Mouse (Mus musculus) limb, embryonic 12.5 days (tissue): ENCODE results near the gene Hint3. TPM values are rescaled to one million over a fixed set of nuclear protein-coding genes. Genes with fewer than 3 reads are reported as not detected.
A peak's percentile ranks its signal among the peaks of the same experiment; 100 is the strongest.
"Not testable (repeated sequence)": the region's sequence is repeated elsewhere in the genome, so short reads cannot be mapped to it uniquely, and the experiment has no call there.

Source experiments
- ATAC-seq: fragments of 200-750 bp; cut with Nextera tagmentation; 2 replicates; pipeline ENCODE4 v1.8.0; 2017; ENCODE audit warnings: low read depth, moderate TSS enrichment; ENCODE audit not compliant: insufficient number of reproducible peaks, insufficient read depth, low FRiP score, low TSS enrichment
- H3K27ac ChIP-seq: fragments of 300-500 bp; sonication (generic); 2 replicates; pipeline ENCODE4 v1.5.1; 2016; ENCODE audit warnings: mild to moderate bottlenecking, moderate library complexity
- H3K27me3 ChIP-seq: fragments of 300-500 bp; sonication (generic); 2 replicates; pipeline ENCODE4 v1.6.1; 2016; ENCODE audit warnings: mild to moderate bottlenecking, moderate library complexity
- H3K36me3 ChIP-seq: fragments of 300-500 bp; sonication (generic); 2 replicates; pipeline ENCODE4 v1.6.1; 2016; ENCODE audit warnings: mild to moderate bottlenecking, moderate library complexity
- H3K4me1 ChIP-seq: fragments of 300-500 bp; sonication (generic); replicated peaks from 2 replicates; pipeline ENCODE4 v1.6.1; 2016
- H3K4me2 ChIP-seq: fragments of 300-500 bp; sonication (generic); 2 replicates; pipeline ENCODE4 v1.6.1; 2016; ENCODE audit warnings: mild to moderate bottlenecking, moderate library complexity
- H3K4me3 ChIP-seq: fragments of 300-500 bp; sonication (generic); replicated peaks from 2 replicates; pipeline ENCODE4 v1.5.1; 2016; ENCODE audit warnings: mild to moderate bottlenecking
- H3K9ac ChIP-seq: fragments of 300-500 bp; sonication (generic); replicated peaks from 2 replicates; pipeline ENCODE4 v1.6.1; 2016; ENCODE audit warnings: mild to moderate bottlenecking, moderate library complexity
- H3K9me3 ChIP-seq: fragments of 300-500 bp; sonication (generic); 2 replicates; pipeline ENCODE4 v1.6.1; 2016; ENCODE audit warnings: mild to moderate bottlenecking, moderate library complexity
- WGBS: fragments of 180-500 bp; shearing (Covaris S2); methylation state at CpG from one replicate; pipeline ENCODE4 v1.1.7; 2016; 5-methylcytosine and 5-hydroxymethylcytosine counted together
- polyA plus RNA-seq: library from polyadenylated mRNA; unstranded; fragments of >200 nt; fragmentation: Nextera tagmentation; extraction: Ambion mirVana; gene quantifications from 2 replicates; pipeline ENCODE4 v1.2.1, GENCODE M21; 2016

The Hint3 gene
- polyA plus RNA-seq, 1 experiment from 2014 or later: 17.2 TPM

DNA sequence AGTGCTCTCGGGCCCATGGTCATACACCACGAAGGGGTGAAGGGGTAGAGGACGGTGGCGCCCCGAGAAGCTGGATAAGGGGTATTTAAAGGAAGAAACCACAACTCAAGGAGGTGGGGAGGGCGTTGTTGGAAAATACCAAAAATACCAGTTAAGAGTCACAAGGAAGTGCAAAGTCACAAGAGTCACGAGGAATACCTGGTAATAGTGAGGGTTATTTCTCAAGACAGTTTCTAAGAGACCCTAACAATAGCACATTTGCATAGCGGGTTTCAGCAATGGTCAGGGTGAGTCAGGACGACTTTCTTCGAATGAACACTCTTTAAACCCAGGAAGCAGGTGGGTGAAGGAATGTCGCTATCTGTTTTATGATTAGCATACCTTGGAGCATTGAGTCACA, 988 bp downstream of the Hint3 start:
- not testable (repeated sequence) for H3K36me3 ChIP-seq, H3K9ac ChIP-seq, H3K4me3 ChIP-seq, H3K27ac ChIP-seq, H3K4me1 ChIP-seq, ATAC-seq, H3K4me2 ChIP-seq, H3K9me3 ChIP-seq, H3K27me3 ChIP-seq
- 91% methylated on average over 11 of the region's 11 CpGs for WGBS

GRCm38 (mm10) chr10:30627548-30627947, 1.9 kb downstream of the Hint3 start:
- Histone ChIP-seq H3K27ac (no peak overlapping the region), H3K9ac (no peak overlapping the region), H3K9me3 (no peaks in the 10 kb centered on the region), H3K4me3 (no peak overlapping the region), H3K4me2 (no peak overlapping the region), H3K27me3 (no peaks in the 10 kb centered on the region), H3K36me3 (no peaks in the 10 kb centered on the region), H3K4me1 (no peaks in the 10 kb centered on the region)
- WGBS: 27% methylated on average over 1 of the region's 1 CpGs
- no peak for ATAC-seq

DNA sequence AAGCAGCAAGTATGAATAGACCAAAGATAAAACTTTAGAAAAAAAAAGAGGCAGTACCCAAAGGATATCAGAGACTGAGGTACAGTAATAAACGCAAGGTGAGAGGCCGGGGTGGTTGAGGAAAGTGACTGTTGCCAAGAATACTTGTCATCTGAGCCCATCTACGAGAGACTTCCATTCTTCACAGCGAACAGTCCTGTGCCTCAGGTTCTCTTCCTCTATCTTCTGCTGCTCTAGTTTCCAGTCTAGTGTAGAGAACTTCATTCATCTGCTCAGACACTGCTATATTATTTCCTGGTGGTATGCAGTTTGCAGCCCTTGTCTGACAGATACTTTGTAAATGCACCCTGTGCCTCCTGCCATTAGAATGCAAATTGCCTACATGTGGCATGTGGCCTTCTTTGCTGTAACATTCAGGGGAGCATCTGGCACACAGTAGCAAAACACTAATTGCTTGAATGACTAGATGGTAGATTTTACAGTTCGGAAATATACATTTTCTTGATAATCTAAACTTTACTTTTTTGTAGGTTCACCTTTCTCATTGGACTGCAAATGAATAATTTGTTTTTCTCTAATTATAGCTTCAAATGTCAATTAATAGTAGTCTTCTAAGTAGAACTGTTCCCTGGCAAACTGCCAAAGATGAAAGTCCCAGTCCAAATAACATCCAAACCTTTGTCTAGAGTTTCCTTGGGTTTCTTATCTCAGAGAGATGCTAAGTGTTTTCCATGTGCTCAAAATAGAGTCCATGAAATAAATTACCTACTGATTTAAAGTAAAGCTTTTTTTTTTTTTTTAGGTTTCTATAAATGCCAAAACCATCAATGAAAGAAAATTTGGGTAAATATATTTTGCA, 5.0 kb downstream of the Hint3 start:
- no peak for ATAC-seq
- WGBS: 67% methylated on average over 5 of the region's 5 CpGs
- Histone ChIP-seq H3K4me3 (no peak overlapping the region), H3K4me2 (no peak overlapping the region), H3K9me3 (no peaks in the 10 kb centered on the region), H3K4me1 (no peaks in the 10 kb centered on the region), H3K27me3 (0 out of 2 replicates have a peak, but pooled peaks cover 5% of the 10 kb centered on the region), H3K36me3 (no peaks in the 10 kb centered on the region), H3K27ac (no peak overlapping the region), H3K9ac (no peak overlapping the region)

DNA sequence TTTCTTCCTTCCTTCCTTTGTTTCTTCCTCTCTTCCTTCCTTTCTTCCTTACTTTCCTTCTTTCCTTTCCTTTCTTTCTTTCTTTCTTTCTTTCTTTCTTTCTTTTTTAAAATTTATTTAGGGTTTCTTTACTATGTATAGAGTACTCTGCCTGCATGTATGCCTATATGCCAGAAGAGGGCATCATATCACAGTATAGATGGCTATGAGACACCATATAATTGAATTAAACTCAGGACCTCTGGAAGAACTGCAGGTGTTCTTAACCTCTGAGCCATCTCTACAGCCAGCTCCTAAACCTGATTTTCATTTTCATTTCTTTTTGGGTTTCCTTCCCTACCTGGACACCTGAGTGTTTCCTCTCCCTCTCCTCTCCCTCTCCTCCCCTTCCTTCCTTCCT, 6.5 kb downstream of the Hint3 start:
- Histone ChIP-seq H3K27me3 (0 out of 2 replicates have a peak, but pooled peaks cover 5% of the 10 kb centered on the region), H3K36me3 (no peaks in the 10 kb centered on the region), H3K4me1 (no peaks in the 10 kb centered on the region), H3K4me2 (no peak overlapping the region), H3K27ac (no peak overlapping the region), H3K4me3 (no peak overlapping the region), H3K9ac (no peak overlapping the region), H3K9me3 (no peaks in the 10 kb centered on the region)
- ATAC-seq: no peak

DNA sequence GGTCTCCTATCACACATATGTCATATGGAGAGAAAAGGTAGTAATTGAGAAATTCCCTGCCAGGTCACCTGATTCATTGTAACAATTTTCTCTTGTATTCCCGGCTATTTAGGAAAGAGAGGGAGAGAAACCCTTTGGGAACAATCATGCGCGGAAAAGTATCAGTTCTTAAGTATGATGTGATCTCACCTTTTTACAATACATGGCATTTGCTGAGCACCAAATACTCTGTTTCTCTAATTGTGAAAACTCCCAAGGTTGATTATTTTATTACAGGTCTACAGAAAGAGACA, 10.6 kb downstream of the Hint3 start:
- no peak overlapping the region for H3K27ac ChIP-seq
- no peaks in the 10 kb centered on the region for H3K36me3 ChIP-seq
- 0 out of 2 replicates have a peak, but pooled peaks cover 5% of the 10 kb centered on the region for H3K27me3 ChIP-seq
- H3K4me2 ChIP-seq: peak overlapping the region; percentile 70
- no peak for ATAC-seq
- peak overlapping the region; percentile 60 for H3K4me3 ChIP-seq
- H3K9me3 ChIP-seq: no peaks in the 10 kb centered on the region
- 44% methylated on average over 3 of the region's 3 CpGs for WGBS
- no peak overlapping the region for H3K9ac ChIP-seq
- H3K4me1 ChIP-seq: peaks cover 3% of the 10 kb centered on the region; the same call in 1 of the 2 replicates

DNA sequence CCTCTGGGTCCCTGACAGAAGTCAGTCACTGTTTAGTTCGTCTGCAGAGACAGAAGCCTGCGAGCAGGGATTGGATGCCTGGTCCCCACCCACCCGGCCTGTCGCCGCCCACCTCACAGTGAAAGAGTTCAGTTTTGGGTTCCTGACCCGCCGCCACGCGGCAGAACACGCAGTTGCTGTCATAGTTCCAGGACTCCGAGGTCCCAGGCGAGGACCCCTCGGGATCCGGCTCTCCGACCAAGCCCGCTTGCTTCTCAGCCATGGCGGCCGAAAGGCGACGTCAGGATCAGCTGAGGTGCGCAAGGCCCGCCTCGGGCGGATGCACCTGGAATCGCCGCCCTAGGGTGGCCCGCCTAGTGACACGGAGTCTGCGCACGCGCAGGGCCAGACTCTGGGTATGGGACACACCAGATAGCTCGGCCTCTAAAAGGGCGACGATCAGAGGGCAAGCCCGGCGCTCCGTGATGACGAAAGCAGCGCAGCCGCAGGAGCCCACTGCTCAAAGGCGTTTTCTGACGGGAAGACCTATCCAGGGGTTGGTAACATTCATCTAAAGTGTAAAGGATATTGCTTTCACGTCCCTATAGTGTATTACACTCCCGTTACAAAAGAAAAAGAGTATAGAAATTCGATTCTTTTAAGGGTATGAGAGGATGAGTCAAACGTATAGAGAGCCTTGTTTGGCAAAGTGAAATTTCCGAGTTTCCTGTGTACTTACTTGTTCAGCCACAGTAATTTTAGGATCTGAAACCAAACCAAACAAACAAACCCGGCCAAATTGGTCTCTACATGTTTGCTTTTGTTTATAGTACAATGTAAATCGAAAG, 11.1 kb downstream of the Hint3 start:
- peak overlapping the region; percentile 71 for H3K9ac ChIP-seq
- peak; percentile 100 for ATAC-seq
- 0 out of 2 replicates have a peak, but pooled peaks cover 5% of the 10 kb centered on the region for H3K27me3 ChIP-seq
- no peaks in the 10 kb centered on the region for H3K36me3 ChIP-seq
- H3K9me3 ChIP-seq: no peaks in the 10 kb centered on the region
- H3K4me3 ChIP-seq: peak overlapping the region; percentile 60
- WGBS: 1% methylated on average over 49 of the region's 49 CpGs
- peak overlapping the region; percentile 96 for H3K27ac ChIP-seq
- peak overlapping the region; percentile 70 for H3K4me2 ChIP-seq
- peaks cover 3% of the 10 kb centered on the region; the same call in 1 of the 2 replicates for H3K4me1 ChIP-seq

DNA sequence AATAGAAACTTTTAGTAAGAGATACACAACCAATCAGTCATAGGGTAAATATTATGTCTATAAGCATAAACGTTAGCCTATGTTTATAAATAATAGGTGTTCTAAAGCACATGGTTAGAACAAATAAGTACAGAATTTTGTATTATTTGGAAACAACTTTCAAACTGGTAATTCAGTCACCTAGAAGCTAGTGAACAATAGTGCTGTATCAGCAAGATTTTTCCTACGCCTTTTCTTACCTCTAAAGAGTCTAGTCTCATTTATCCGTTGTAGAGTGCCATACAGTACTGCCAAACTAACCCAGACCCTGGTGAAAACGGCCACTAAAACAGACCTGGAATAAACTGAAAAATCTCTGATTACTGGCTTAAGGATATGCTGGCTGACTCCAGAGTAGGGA, 16.4 kb downstream of the Hint3 start:
- Histone ChIP-seq H3K9ac (no peak overlapping the region), H3K36me3 (peaks cover 4% of the 10 kb centered on the region; the same call in 1 of the 2 replicates), H3K27me3 (no peaks in the 10 kb centered on the region), H3K4me2 (no peak overlapping the region), H3K9me3 (no peaks in the 10 kb centered on the region), H3K4me3 (no peak overlapping the region), H3K27ac (no peak overlapping the region), H3K4me1 (peaks cover 3% of the 10 kb centered on the region; the same call in 1 of the 2 replicates)
- WGBS: 82% methylated on average over 4 of the region's 4 CpGs
- no peak for ATAC-seq

- no peak for ATAC-seq
- no peak overlapping the region for H3K4me3 ChIP-seq
- H3K27me3 ChIP-seq: no peaks in the 10 kb centered on the region
- H3K4me2 ChIP-seq: no peak overlapping the region
- H3K4me1 ChIP-seq: no peaks in the 10 kb centered on the region
- peaks cover 8% of the 10 kb centered on the region; the same call in 1 of the 2 replicates for H3K36me3 ChIP-seq
- no peak overlapping the region for H3K9ac ChIP-seq
- H3K9me3 ChIP-seq: no peaks in the 10 kb centered on the region
- H3K27ac ChIP-seq: no peak overlapping the region
These were observed 19.8 kb downstream of the Hint3 start for GRCm38 (mm10) chr10:30609614-30610013.

GRCm38 (mm10) chr10:30608109-30608508, 21.3 kb downstream of the Hint3 start:
- Histone ChIP-seq H3K9me3 (no peaks in the 10 kb centered on the region), H3K4me3 (no peak overlapping the region), H3K4me1 (no peaks in the 10 kb centered on the region), H3K27ac (no peak overlapping the region), H3K9ac (no peak overlapping the region), H3K27me3 (no peaks in the 10 kb centered on the region), H3K36me3 (peaks cover 8% of the 10 kb centered on the region; the same call in 1 of the 2 replicates), H3K4me2 (no peak overlapping the region)
- 77% methylated on average over 2 of the region's 2 CpGs for WGBS
- ATAC-seq: no peak

DNA sequence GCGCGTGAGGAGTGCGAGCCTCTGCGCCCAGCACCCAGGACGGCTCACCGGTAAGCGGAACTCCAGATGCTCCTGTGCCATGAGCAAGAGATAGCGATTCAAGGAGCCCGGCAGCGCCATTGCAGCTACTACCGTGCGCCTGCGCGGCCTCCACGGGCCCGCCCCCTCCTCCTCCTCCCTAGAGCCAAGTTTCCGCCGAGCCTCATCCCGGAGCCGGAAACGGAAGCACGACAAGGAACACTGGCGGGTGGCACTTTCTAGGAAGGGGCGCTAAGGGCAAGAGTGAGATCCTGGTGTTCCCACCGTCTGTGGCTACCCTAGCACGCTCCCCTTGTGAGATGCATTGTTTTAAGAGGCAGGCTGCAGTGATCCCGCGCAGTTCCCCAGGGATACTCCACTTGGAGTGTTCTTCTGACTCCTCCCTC, 28.9 kb downstream of the Hint3 start, which contains the start of gene Trmt11:
Gene Trmt11 (minus strand): TSS at position 208 of the 425 bp plus-strand sequence.
- Histone ChIP-seq H3K9ac (peak within 1 kb of the TSS; percentile 87), H3K27me3 (no peaks in the 10 kb centered on the region), H3K36me3 (peaks cover 15% of the 10 kb centered on the region), H3K4me3 (peak within 1 kb of the TSS; percentile 67), H3K4me1 (peaks cover 10% of the 10 kb centered on the region), H3K27ac (peak within 1 kb of the TSS; percentile 85), H3K9me3 (no peaks in the 10 kb centered on the region), H3K4me2 (peak within 1 kb of the TSS; percentile 79)
- 2% methylated on average over 28 of the region's 28 CpGs for WGBS
- ATAC-seq: peak; percentile 93

- under 1% methylated on average over 27 of the region's 27 CpGs for WGBS
- ATAC-seq: peak; percentile 89
These were observed 29.3 kb downstream of the Hint3 start for GRCm38 (mm10) chr10:30600094-30600534.

More at GRCm38 (mm10) chr10:30600094-30600534, 29.3 kb downstream of the Hint3 start:
- Histone ChIP-seq H3K4me2 (peak overlapping the region; percentile 79), H3K4me1 (peaks cover 10% of the 10 kb centered on the region), H3K9me3 (no peaks in the 10 kb centered on the region), H3K4me3 (peak overlapping the region; percentile 67), H3K27ac (peak overlapping the region; percentile 85), H3K36me3 (peaks cover 19% of the 10 kb centered on the region), H3K9ac (peak overlapping the region; percentile 87), H3K27me3 (no peaks in the 10 kb centered on the region)
